Mouse (Mus musculus): ENCODE measurements at regions not wholly inside any gene's neighbourhood (a gene's known extent, or its start where the extent isn't known, plus 50 kb on each side); places are given as distances from the start of the nearest gene placed in this dataset.

GRCm38 (mm10) chr9:83295453-83295852 lies 145.5 kb downstream of the Lca5 start:
- Histone ChIP-seq H3K4me3 (ENCODE audit: control insufficient read depth in 1 of 2, insufficient read depth in 1 of 2, low read depth in 2 of 2, low read length in 2 of 2) (no peak overlapping the region), H3K4me1 (ENCODE audit: control insufficient read depth in 1 of 2, insufficient read depth in 2 of 2, low read length in 2 of 2) (no peaks in the 10 kb centered on the region), H3K27ac (ENCODE audit: control insufficient read depth, low read depth, low read length) (no peak overlapping the region), H3K9me3 (replicated peaks; ENCODE audit: insufficient read depth, low read length) (no peaks in the 10 kb centered on the region), H3K27me3 (ENCODE audit: control insufficient read depth in 1 of 2, insufficient read depth in 2 of 2, low read length in 2 of 2) (no peaks in the 10 kb centered on the region), H3K79me2 (ENCODE audit: control insufficient read depth, insufficient read depth, low read length, poor library complexity) (no peaks in the 10 kb centered on the region), H3K36me3 (ENCODE audit: control insufficient read depth in 1 of 2, insufficient read depth in 2 of 2, low read length in 2 of 2) (no peaks in the 10 kb centered on the region), H3K9ac (ENCODE audit: control insufficient read depth, low read depth, low read length, poor library complexity, severe bottlenecking) (no peak overlapping the region)
- DNase-seq (ENCODE audit: low read depth, low spot score), result no peak
- TF ChIP-seq NRF1 (IDR thresholded peaks at IDR 0.05; ENCODE audit: insufficient read depth, low read depth, low read length, poor library complexity, severe bottlenecking) (no peak), MEF2A (IDR thresholded peaks at IDR 0.05; ENCODE audit: extremely low read depth, insufficient replicate concordance, low read depth, low read length, poor library complexity, severe bottlenecking) (no peak), USF2 (IDR thresholded peaks at IDR 0.05; ENCODE audit: borderline replicate concordance in 1 of 2, insufficient read depth in 1 of 2, low read depth in 1 of 2, low read length in 2 of 2) (no peak), KAT2A (conservative IDR thresholded peaks at IDR 0.05; ENCODE audit: low read depth, low read length) (no peak), BHLHE40 (IDR thresholded peaks at IDR 0.05; ENCODE audit: borderline replicate concordance, low read depth, low read length) (no peak), MAX (IDR thresholded peaks at IDR 0.05; ENCODE audit: low read length) (no peak), ETS1 (IDR thresholded peaks at IDR 0.05; ENCODE audit: low read depth, low read length) (no peak), MYC (IDR thresholded peaks at IDR 0.05; ENCODE audit: low read depth, low read length) (no peak), RCOR1 (IDR thresholded peaks at IDR 0.05; ENCODE audit: low read depth, low read length) (no peak)

- Histone ChIP-seq H3K36me3 (ENCODE audit: control insufficient read depth in 1 of 2, insufficient read depth in 2 of 2, low read length in 2 of 2) (no peaks in the 10 kb centered on the region), H3K9me3 (replicated peaks; ENCODE audit: insufficient read depth, low read length) (no peaks in the 10 kb centered on the region), H3K9ac (ENCODE audit: control insufficient read depth, low read depth, low read length, poor library complexity, severe bottlenecking) (no peak overlapping the region), H3K4me3 (ENCODE audit: control insufficient read depth in 1 of 2, insufficient read depth in 1 of 2, low read depth in 2 of 2, low read length in 2 of 2) (no peak overlapping the region), H3K27me3 (ENCODE audit: control insufficient read depth in 1 of 2, insufficient read depth in 2 of 2, low read length in 2 of 2) (no peaks in the 10 kb centered on the region), H3K79me2 (ENCODE audit: control insufficient read depth, insufficient read depth, low read length, poor library complexity) (no peaks in the 10 kb centered on the region), H3K4me1 (ENCODE audit: control insufficient read depth in 1 of 2, insufficient read depth in 2 of 2, low read length in 2 of 2) (no peaks in the 10 kb centered on the region), H3K27ac (ENCODE audit: control insufficient read depth, low read depth, low read length) (no peak overlapping the region)
- no peak for TF ChIP-seq ELF1 (IDR thresholded peaks at IDR 0.05; ENCODE audit: low read depth, low read length)
- TF ChIP-seq NRF1 (IDR thresholded peaks at IDR 0.05; ENCODE audit: insufficient read depth, low read depth, low read length, poor library complexity, severe bottlenecking), result no peak
- no peak for TF ChIP-seq EP300 (IDR thresholded peaks at IDR 0.05; ENCODE audit: low read depth in 1 of 2, low read length in 2 of 2)
- no peak for TF ChIP-seq TBP (IDR thresholded peaks at IDR 0.05; ENCODE audit: low read depth, low read length)
- no peak for TF ChIP-seq MAZ (IDR thresholded peaks at IDR 0.05; ENCODE audit: low read depth, low read length)
- no peak for TF ChIP-seq MEF2A (IDR thresholded peaks at IDR 0.05; ENCODE audit: extremely low read depth, insufficient replicate concordance, low read depth, low read length, poor library complexity, severe bottlenecking)
- TF ChIP-seq MAFK (IDR thresholded peaks at IDR 0.05; ENCODE audit: borderline replicate concordance, low read depth, low read length), result no peak
- no peak for TF ChIP-seq MYC (IDR thresholded peaks at IDR 0.05; ENCODE audit: low read depth, low read length)
- no peak for TF ChIP-seq POLR2A (IDR thresholded peaks at IDR 0.05; ENCODE audit: control insufficient read depth in 1 of 2, insufficient read depth in 1 of 2, low read depth in 1 of 2, low read length in 2 of 2, poor library complexity in 1 of 2)
- DNase-seq (ENCODE audit: low read depth, low spot score), result no peak
Measured at GRCm38 (mm10) chr9:83294441-83294840, 146.5 kb downstream of the Lca5 start.
